Mouse (Mus musculus): Measurements from ENCODE around the gene Carmil1. TPM values are rescaled to one million over a fixed set of nuclear protein-coding genes. Genes with fewer than 3 reads are reported as not detected.

The Carmil1 gene
- polyA plus RNA-seq, 1 experiment = 2.6 TPM

DNA sequence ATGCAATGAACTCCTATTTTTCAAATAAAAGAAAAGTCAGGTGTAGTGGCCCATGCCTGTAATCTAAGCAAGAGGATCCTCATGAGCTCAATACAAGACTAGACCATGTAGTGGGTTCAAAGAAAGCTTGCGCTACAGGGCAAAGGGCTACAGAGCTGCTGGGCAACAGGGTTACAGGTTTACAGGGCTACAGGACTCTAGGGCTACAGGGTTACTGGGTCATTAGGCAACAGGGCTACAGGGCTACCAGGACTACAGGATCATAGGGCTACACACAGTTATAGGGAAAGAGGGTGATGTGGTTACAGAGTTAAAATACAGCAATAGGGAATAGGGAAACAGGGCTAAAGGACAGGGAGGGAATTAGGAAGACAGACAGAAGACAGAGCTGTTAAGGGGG is 151.9 kb downstream of the Carmil1 start:
- no peaks in the 10 kb centered on the region for H3K79me2 ChIP-seq (ENCODE audit: control insufficient read depth, insufficient read depth)
- H3ac ChIP-seq (ENCODE audit: control insufficient read depth, insufficient read length) = no peak overlapping the region
- no peaks in the 10 kb centered on the region for H3K36me3 ChIP-seq (ENCODE audit: control insufficient read depth, insufficient read depth)
- no peaks in the 10 kb centered on the region for H3K27me3 ChIP-seq (ENCODE audit: control insufficient read depth, insufficient read depth, insufficient read length)
- H3K4me3 ChIP-seq = no peak overlapping the region
- no peak overlapping the region for H3K4me2 ChIP-seq (ENCODE audit: low read depth)
- TF ChIP-seq POLR2AphosphoS2 (IDR thresholded peaks at IDR 0.05; ENCODE audit: insufficient read length, low read depth) (no peak), TCF12 (IDR thresholded peaks at IDR 0.05; ENCODE audit: insufficient read depth, poor library complexity, severe bottlenecking) (no peak), E2F4 (IDR thresholded peaks at IDR 0.05; ENCODE audit: insufficient read depth) (no peak), REST (IDR thresholded peaks at IDR 0.05; ENCODE audit: insufficient read depth, insufficient read length) (no peak), USF1 (IDR thresholded peaks at IDR 0.05; ENCODE audit: low read depth) (no peak), POLR2A (IDR thresholded peaks at IDR 0.05; ENCODE audit: insufficient read length, low read depth) (no peak)

GRCm38 (mm10) chr13:24125865-24126264 is 154.7 kb downstream of the Carmil1 start:
- Histone ChIP-seq H3K27me3 (ENCODE audit: control insufficient read depth, insufficient read depth, insufficient read length) (no peaks in the 10 kb centered on the region), H3K4me2 (ENCODE audit: low read depth) (no peak overlapping the region), H3K36me3 (ENCODE audit: control insufficient read depth, insufficient read depth) (no peaks in the 10 kb centered on the region), H3ac (ENCODE audit: control insufficient read depth, insufficient read length) (no peak overlapping the region), H3K4me3 (no peak overlapping the region), H3K79me2 (ENCODE audit: control insufficient read depth, insufficient read depth) (no peaks in the 10 kb centered on the region)
- TF ChIP-seq POLR2A (IDR thresholded peaks at IDR 0.05; ENCODE audit: insufficient read length, low read depth) (no peak), TCF3 (IDR thresholded peaks at IDR 0.05; ENCODE audit: insufficient read length, low read depth) (no peak), SRF (IDR thresholded peaks at IDR 0.05; ENCODE audit: control insufficient read depth, insufficient read length, low read depth) (no peak)

DNA sequence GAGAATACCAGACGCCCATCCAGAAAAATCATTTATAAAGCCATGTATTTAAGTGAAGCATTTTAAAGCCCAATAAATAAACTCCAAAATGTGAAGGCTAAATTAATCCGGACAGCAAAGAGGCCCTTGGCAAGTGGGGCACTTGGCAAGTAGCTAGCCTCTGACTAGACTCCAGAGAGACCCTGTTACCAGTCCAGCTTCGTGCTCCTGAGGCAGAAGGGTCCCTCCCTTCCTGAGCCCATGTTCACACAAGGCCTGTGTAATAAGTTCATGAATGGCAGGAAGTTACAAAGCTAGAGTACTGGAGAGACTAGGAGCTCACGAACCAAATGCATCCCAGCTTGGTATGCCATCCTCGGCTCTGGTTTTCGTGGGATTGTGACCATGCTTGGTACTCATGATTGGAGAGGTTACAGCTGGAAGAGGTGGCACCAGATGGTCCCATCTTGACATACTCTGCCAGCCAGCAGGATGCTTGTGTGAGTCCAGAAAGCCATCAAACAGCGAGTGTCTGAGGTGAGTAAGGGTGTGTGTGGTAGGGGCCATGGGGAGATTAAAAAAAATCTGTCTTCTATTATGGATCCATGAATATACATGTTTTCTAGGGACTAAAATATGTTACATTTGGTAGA is 163.3 kb downstream of the Carmil1 start:
- Histone ChIP-seq H3K27me3 (ENCODE audit: control insufficient read depth, insufficient read depth, insufficient read length) (no peaks in the 10 kb centered on the region), H3K79me2 (ENCODE audit: control insufficient read depth, insufficient read depth) (no peaks in the 10 kb centered on the region), H3K4me2 (ENCODE audit: low read depth) (no peak overlapping the region), H3K4me3 (no peak overlapping the region), H3ac (ENCODE audit: control insufficient read depth, insufficient read length) (no peak overlapping the region), H3K36me3 (ENCODE audit: control insufficient read depth, insufficient read depth) (no peaks in the 10 kb centered on the region)
- TF ChIP-seq E2F4 (IDR thresholded peaks at IDR 0.05; ENCODE audit: insufficient read depth) (no peak), MAX (IDR thresholded peaks at IDR 0.05; ENCODE audit: low read depth) (no peak), POLR2AphosphoS2 (IDR thresholded peaks at IDR 0.05; ENCODE audit: insufficient read length, low read depth) (no peak), TCF3 (IDR thresholded peaks at IDR 0.05; ENCODE audit: insufficient read length, low read depth) (no peak), MYOG (IDR thresholded peaks at IDR 0.05; ENCODE audit: control insufficient read depth in 1 of 3, insufficient read depth in 1 of 3, insufficient read length in 2 of 3, low read depth in 2 of 3) (no peak), POLR2A (IDR thresholded peaks at IDR 0.05; ENCODE audit: insufficient read length, low read depth) (no peak), MYOD1 (IDR thresholded peaks at IDR 0.05; ENCODE audit: control insufficient read depth in 1 of 3, insufficient read length in 2 of 3, low read depth in 2 of 3) (no peak), TCF12 (IDR thresholded peaks at IDR 0.05; ENCODE audit: insufficient read depth, poor library complexity, severe bottlenecking) (no peak), REST (IDR thresholded peaks at IDR 0.05; ENCODE audit: insufficient read depth, insufficient read length) (no peak), SRF (IDR thresholded peaks at IDR 0.05; ENCODE audit: control insufficient read depth, insufficient read length, low read depth) (no peak)

- Histone ChIP-seq H3K4me3 (no peak overlapping the region), H3ac (ENCODE audit: control insufficient read depth, insufficient read length) (no peak overlapping the region), H3K36me3 (ENCODE audit: control insufficient read depth, insufficient read depth) (no peaks in the 10 kb centered on the region), H3K79me2 (ENCODE audit: control insufficient read depth, insufficient read depth) (no peaks in the 10 kb centered on the region), H3K27me3 (ENCODE audit: control insufficient read depth, insufficient read depth, insufficient read length) (no peaks in the 10 kb centered on the region), H3K4me2 (ENCODE audit: low read depth) (no peak overlapping the region)
- TF ChIP-seq POLR2A (IDR thresholded peaks at IDR 0.05; ENCODE audit: insufficient read length, low read depth) (no peak), TCF12 (IDR thresholded peaks at IDR 0.05; ENCODE audit: insufficient read depth, poor library complexity, severe bottlenecking) (no peak), MAX (IDR thresholded peaks at IDR 0.05; ENCODE audit: low read depth) (no peak), SRF (IDR thresholded peaks at IDR 0.05; ENCODE audit: control insufficient read depth, insufficient read length, low read depth) (no peak), TCF3 (IDR thresholded peaks at IDR 0.05; ENCODE audit: insufficient read length, low read depth) (no peak), E2F4 (IDR thresholded peaks at IDR 0.05; ENCODE audit: insufficient read depth) (no peak), MYOD1 (IDR thresholded peaks at IDR 0.05; ENCODE audit: control insufficient read depth in 1 of 3, insufficient read length in 2 of 3, low read depth in 2 of 3) (no peak), REST (IDR thresholded peaks at IDR 0.05; ENCODE audit: insufficient read depth, insufficient read length) (no peak), POLR2AphosphoS2 (IDR thresholded peaks at IDR 0.05; ENCODE audit: insufficient read length, low read depth) (no peak), USF1 (IDR thresholded peaks at IDR 0.05; ENCODE audit: low read depth) (no peak), MYOG (IDR thresholded peaks at IDR 0.05; ENCODE audit: control insufficient read depth in 1 of 3, insufficient read depth in 1 of 3, insufficient read length in 2 of 3, low read depth in 2 of 3) (no peak), CEBPB (IDR thresholded peaks at IDR 0.05; ENCODE audit: insufficient read depth, poor library complexity, severe bottlenecking) (no peak)
These were observed 167.8 kb downstream of the Carmil1 start for GRCm38 (mm10) chr13:24112689-24113348.

GRCm38 (mm10) chr13:24110329-24110728 is 170.3 kb downstream of the Carmil1 start:
- Histone ChIP-seq H3K79me2 (ENCODE audit: control insufficient read depth, insufficient read depth) (no peaks in the 10 kb centered on the region), H3ac (ENCODE audit: control insufficient read depth, insufficient read length) (no peak overlapping the region), H3K36me3 (ENCODE audit: control insufficient read depth, insufficient read depth) (no peaks in the 10 kb centered on the region), H3K4me3 (no peak overlapping the region), H3K27me3 (ENCODE audit: control insufficient read depth, insufficient read depth, insufficient read length) (no peaks in the 10 kb centered on the region), H3K4me2 (ENCODE audit: low read depth) (no peak overlapping the region)
- TF ChIP-seq TCF12 (IDR thresholded peaks at IDR 0.05; ENCODE audit: insufficient read depth, poor library complexity, severe bottlenecking) (no peak), SRF (IDR thresholded peaks at IDR 0.05; ENCODE audit: control insufficient read depth, insufficient read length, low read depth) (no peak), MAX (IDR thresholded peaks at IDR 0.05; ENCODE audit: low read depth) (no peak), MYOG (IDR thresholded peaks at IDR 0.05; ENCODE audit: control insufficient read depth in 1 of 3, insufficient read depth in 1 of 3, insufficient read length in 2 of 3, low read depth in 2 of 3) (no peak), MYOD1 (IDR thresholded peaks at IDR 0.05; ENCODE audit: control insufficient read depth in 1 of 3, insufficient read length in 2 of 3, low read depth in 2 of 3) (no peak), E2F4 (IDR thresholded peaks at IDR 0.05; ENCODE audit: insufficient read depth) (no peak), USF1 (IDR thresholded peaks at IDR 0.05; ENCODE audit: low read depth) (no peak), CEBPB (IDR thresholded peaks at IDR 0.05; ENCODE audit: insufficient read depth, poor library complexity, severe bottlenecking) (no peak), TCF3 (IDR thresholded peaks at IDR 0.05; ENCODE audit: insufficient read length, low read depth) (no peak), REST (IDR thresholded peaks at IDR 0.05; ENCODE audit: insufficient read depth, insufficient read length) (no peak), POLR2A (IDR thresholded peaks at IDR 0.05; ENCODE audit: insufficient read length, low read depth) (no peak), POLR2AphosphoS2 (IDR thresholded peaks at IDR 0.05; ENCODE audit: insufficient read length, low read depth) (no peak)

All from myocyte (in vitro differentiated cells).